Mouse (Mus musculus): ENCODE measurements around the gene Coq7.

- TF ChIP-seq CTCF (IDR thresholded peaks at IDR 0.05; ENCODE audit: low read depth): no peak
- TF ChIP-seq EP300 (IDR thresholded peaks at IDR 0.05; ENCODE audit: low read depth): no peak
These were observed 34.0 kb downstream of the Coq7 start for GRCm38 (mm10) chr7:118498984-118499783.
